ENCODE assay signal across 26 mouse cellular contexts in the genomic region with DNA sequence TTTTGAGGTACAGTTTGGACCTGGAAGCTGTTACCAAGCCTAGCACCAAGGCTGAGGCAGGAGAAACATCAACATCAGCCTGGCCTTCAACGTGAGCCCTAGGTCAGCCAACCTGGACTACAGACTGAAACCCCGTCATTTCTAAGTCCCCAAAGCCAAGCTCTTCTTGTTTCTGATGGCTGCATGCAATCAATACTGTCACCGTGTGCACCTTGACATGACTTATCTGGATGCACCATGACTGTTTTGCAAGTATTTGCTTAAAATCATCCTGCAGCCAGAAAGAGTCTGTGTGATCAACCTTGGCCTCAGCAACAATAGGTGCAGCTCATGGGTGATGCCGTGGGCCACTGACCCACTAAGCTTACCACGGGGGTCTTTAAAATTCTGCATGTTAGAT. TPM values are rescaled to one million over a fixed set of nuclear protein-coding genes. Genes with fewer than 3 reads are reported as not detected.
"Had no signal": no experiment of that assay in that cellular context is flagged by ENCODE, and none has a peak within 500 bp of the region (broad histone marks: within the 10 kb centered on the region; RNA-seq: fewer than 3 reads in every experiment).

No protein-coding gene starts in this region.

- H3K36me3 ChIP-seq: embryonic facial prominence, embryonic 10.5 days; embryonic facial prominence, embryonic 12.5 days; embryonic facial prominence, embryonic 13.5 days; embryonic facial prominence, embryonic 15.5 days; forebrain, embryonic 10.5 days; forebrain, embryonic 12.5 days; forebrain, embryonic 15.5 days had no signal

- H3K9ac ChIP-seq: embryonic facial prominence, embryonic 12.5 days; embryonic facial prominence, embryonic 13.5 days; embryonic facial prominence, embryonic 15.5 days; forebrain, embryonic 12.5 days; forebrain, embryonic 13.5 days; forebrain, embryonic 15.5 days; forebrain, postnatal 0 days had no signal

- H3K4me3 ChIP-seq: embryonic facial prominence, embryonic 10.5 days; embryonic facial prominence, embryonic 12.5 days; embryonic facial prominence, embryonic 13.5 days; embryonic facial prominence, embryonic 15.5 days; erythroblast, embryonic 14.5 days; forebrain, embryonic 10.5 days; forebrain, embryonic 12.5 days; forebrain, embryonic 13.5 days; forebrain, embryonic 15.5 days; gastrocnemius, adult 2 months; heart, adult 2 months had no signal

- DNase-seq: cerebellum, adult 8-10 months; cerebellum, adult 9-10 months; cerebellum, adult 9-11 months; cerebellum, postnatal 10 days; cerebellum, postnatal 14 days; cerebellum, postnatal 25 days; cerebellum, postnatal 36 days; embryo, embryonic 11 days; forebrain, postnatal 0 days; gastrocnemius, adult 2 months; gastrocnemius, postnatal 10 days; gastrocnemius, postnatal 14 days; gastrocnemius, postnatal 25 days; gastrocnemius, postnatal 36 days; heart, adult 11 months; heart, adult 18-20 months; heart, adult 2 months had no signal

- H3K27me3 ChIP-seq: embryonic facial prominence, embryonic 12.5 days; forebrain, embryonic 13.5 days; forebrain, embryonic 15.5 days had no signal

- H3K27ac ChIP-seq: embryonic facial prominence, embryonic 10.5 days; embryonic facial prominence, embryonic 12.5 days; embryonic facial prominence, embryonic 13.5 days; embryonic facial prominence, embryonic 15.5 days; forebrain, embryonic 10.5 days; forebrain, embryonic 12.5 days; forebrain, embryonic 13.5 days; forebrain, embryonic 15.5 days; gastrocnemius, adult 2 months; heart, adult 2 months had no signal

RNA-seq across cellular contexts. Expression of gene Gcnt2, which starts 23.1 kb away (rescaled TPM):
- polyA plus RNA-seq: erythroblast, embryonic 14.5 days had no signal
